Mouse (Mus musculus) Patski (cell line): ENCODE results near the gene Syt14. TPM values are rescaled to one million over a fixed set of nuclear protein-coding genes. Genes with fewer than 3 reads are reported as not detected.

Source experiments
- ATAC-seq: fragments of 100-300 bp; one replicate; pipeline ENCODE4 v1.8.0; 2021
- CTCF ChIA-PET: fragments of 350-600 bp; sonication (Branson Sonifier 250); formaldehyde crosslinking; loops from one replicate; lab custom pipeline; 2022; ENCODE audit warnings: inconsistent platforms; lab: Charles Lee
- POLR2A ChIA-PET: fragments of 350-600 bp; sonication (Branson Sonifier 250); formaldehyde crosslinking; loops from one replicate; lab custom pipeline; 2022; ENCODE audit warnings: antibody characterized with exemption, inconsistent platforms; lab: Charles Lee
- DNase-seq: peaks from one replicate; pipeline ENCODE4 v3.0.0-alpha.2; 2011; ENCODE audit warnings: low read depth, low spot score
- H3K27me3 ChIP-seq: fragments of 371-371 bp; one replicate; pipeline ENCODE4 v1.5.1; 2021
- CTCF ChIP-seq: fragments of 100-300 bp; IDR thresholded peaks from one replicate; pipeline ENCODE4 v1.5.1; 2021
- in situ Hi-C: fragments of 300-500 bp; cut with MboI; formaldehyde crosslinking; loops from 3 replicates; pipeline ENCODE4 v1.11.1; 2018; ENCODE audit warnings: low pct_unique_long_range_greater_than_20kb, mixed read lengths
- polyA plus RNA-seq: library from polyadenylated mRNA; unstranded; gene quantifications from one replicate; pipeline ENCODE4 v1.2.3, GENCODE M21; 2021

The Syt14 gene
- polyA plus RNA-seq, 1 experiment from 2014 or later, result 2.7 TPM

GRCm38 (mm10) chr1:192912101-192912728 is 123.4 kb downstream of the Syt14 start:
- ATAC-seq (no peak), DNase-seq (no peak)
- in situ Hi-C loops, result loop anchor here (5.0 to 25.0 kb wide), 3 partner anchors 130 to 725 kb away; partner anchors contain the start of gene Kcnh1
- TF ChIP-seq CTCF, result peak; percentile 52
- ChIA-PET POLR2A (interaction anchor here (0.8 kb wide), 1 partner anchor 127 kb away, joined by 3 read pairs; no protein-coding TSS in a partner anchor), CTCF (interaction anchor here (0.6 to 2.0 kb wide), 8 partner anchors 16 to 201 kb away, joined by 3 to 16 read pairs (median 4); no protein-coding TSS in a partner anchor)
- peaks cover 11% of the 10 kb centered on the region for H3K27me3 ChIP-seq

GRCm38 (mm10) chr1:192901516-192901915 is 134.1 kb downstream of the Syt14 start:
- in situ Hi-C loops, result loop anchor here (25.0 kb wide), 1 partner anchor 714 kb away; the partner anchor contains the start of gene Kcnh1
- POLR2A ChIA-PET, result no interaction called here
- H3K27me3 ChIP-seq, result no peaks in the 10 kb centered on the region
- ATAC-seq, result no peak
- TF ChIP-seq CTCF, result no peak
- no peak for DNase-seq
- CTCF ChIA-PET, result interaction anchor here (1.6 kb wide), 1 partner anchor 118 kb away, joined by 3 read pairs; no protein-coding TSS in a partner anchor

- CTCF ChIA-PET, result interaction anchor here (1.1 to 1.7 kb wide), 5 partner anchors 17 to 117 kb away, joined by 3 to 4 read pairs (median 3); no protein-coding TSS in a partner anchor
- no peak for TF ChIP-seq CTCF
- no peaks in the 10 kb centered on the region for H3K27me3 ChIP-seq
- in situ Hi-C loops, result loop anchor here (25.0 kb wide), 1 partner anchor 714 kb away; the partner anchor contains the start of gene Kcnh1
- POLR2A ChIA-PET, result no interaction called here
- DNase-seq (no peak), ATAC-seq (no peak)
Observed at GRCm38 (mm10) chr1:192900913-192901312, 134.7 kb downstream of the Syt14 start.

- CTCF ChIA-PET, result no interaction called here
- H3K27me3 ChIP-seq, result no peaks in the 10 kb centered on the region
- ATAC-seq (no peak), DNase-seq (no peak)
- in situ Hi-C loops, result no loop called here
- POLR2A ChIA-PET, result no interaction called here
- no peak for TF ChIP-seq CTCF
Observed at GRCm38 (mm10) chr1:192898742-192899141, 136.8 kb downstream of the Syt14 start.

GRCm38 (mm10) chr1:192897218-192897617 is 138.4 kb downstream of the Syt14 start:
- no peak for DNase-seq

GRCm38 (mm10) chr1:192896076-192896475 is 139.5 kb downstream of the Syt14 start:
- in situ Hi-C loops, result no loop called here
- ATAC-seq, result no peak
- no peak for DNase-seq
- POLR2A ChIA-PET, result no interaction called here
- no peak for TF ChIP-seq CTCF
- CTCF ChIA-PET, result interaction anchor here (1.1 to 2.7 kb wide), 6 partner anchors 9 to 20 kb away, joined by 3 to 11 read pairs (median 4); no protein-coding TSS in a partner anchor
- H3K27me3 ChIP-seq, result no peaks in the 10 kb centered on the region

More at GRCm38 (mm10) chr1:192897218-192897617, 138.4 kb downstream of the Syt14 start:
- in situ Hi-C loops, result no loop called here
- ChIA-PET CTCF (interaction anchor here (1.1 to 2.7 kb wide), 2 partner anchors 11 to 37 kb away, joined by 3 to 11 read pairs; no protein-coding TSS in a partner anchor), POLR2A (no interaction called here)
- no peak for TF ChIP-seq CTCF
- ATAC-seq, result no peak
- H3K27me3 ChIP-seq, result no peaks in the 10 kb centered on the region

GRCm38 (mm10) chr1:192890716-192891115 is 144.9 kb downstream of the Syt14 start:
- no peak for DNase-seq
- TF ChIP-seq CTCF, result no peak
- no peak for ATAC-seq
- POLR2A ChIA-PET, result no interaction called here
- CTCF ChIA-PET, result no interaction called here
- in situ Hi-C loops, result no loop called here
- peaks cover 3% of the 10 kb centered on the region for H3K27me3 ChIP-seq

GRCm38 (mm10) chr1:192882617-192883295 is 152.8 kb downstream of the Syt14 start:
- no peak for DNase-seq
- in situ Hi-C loops, result no loop called here
- peak; percentile 37 for TF ChIP-seq CTCF
- POLR2A ChIA-PET, result no interaction called here
- H3K27me3 ChIP-seq, result no peaks in the 10 kb centered on the region
- ATAC-seq, result no peak
- CTCF ChIA-PET, result no interaction called here

GRCm38 (mm10) chr1:192880130-192880529 is 155.4 kb downstream of the Syt14 start:
- TF ChIP-seq CTCF, result peak; percentile 53
- ChIA-PET CTCF (interaction anchor here (1.3 to 1.4 kb wide), 2 partner anchors 16 to 20 kb away, joined by 4 to 6 read pairs; no protein-coding TSS in a partner anchor), POLR2A (no interaction called here)
- no peaks in the 10 kb centered on the region for H3K27me3 ChIP-seq
- DNase-seq, result no peak
- no peak for ATAC-seq
- in situ Hi-C loops, result no loop called here

GRCm38 (mm10) chr1:192879086-192879580 is 156.4 kb downstream of the Syt14 start:
- no peak for DNase-seq
- ATAC-seq, result no peak
- H3K27me3 ChIP-seq, result no peaks in the 10 kb centered on the region
- in situ Hi-C loops, result no loop called here
- ChIA-PET POLR2A (no interaction called here), CTCF (interaction anchor here (0.9 to 1.3 kb wide), 3 partner anchors 10 to 17 kb away, joined by 3 to 6 read pairs (median 4); no protein-coding TSS in a partner anchor)
- no peak for TF ChIP-seq CTCF
